Mouse (Mus musculus) ES-E14 (cell line): ENCODE data around the gene Klhl24. TPM values are rescaled to one million over a fixed set of nuclear protein-coding genes. Genes with fewer than 3 reads are reported as not detected.

ENCODE experiments used
- DNase-seq: peaks from one replicate; pipeline ENCODE4 v3.0.0-alpha.2; 2013; ENCODE audit warnings: low read depth, low spot score
- H3K27ac ChIP-seq: 2 replicates; pipeline ENCODE4 v1.5.1; 2012; ENCODE audit warnings: low read depth, mild to moderate bottlenecking, low read length, moderate library complexity, mixed read lengths; ENCODE audit not compliant: poor library complexity, insufficient read depth, severe bottlenecking
- H3K36me3 ChIP-seq: 2 replicates; pipeline ENCODE4 v1.6.1; 2012; ENCODE audit warnings: mild to moderate bottlenecking, low read length, moderate library complexity, mixed read lengths; ENCODE audit not compliant: control insufficient read depth, poor library complexity, insufficient read depth, severe bottlenecking
- H3K4me1 ChIP-seq, 2 experiments: fragments of 150-350 bp in 1 of 2; sonication (generic) in 1 of 2; 2 replicates each; pipeline ENCODE4 v1.6.1; 2012; ENCODE audit warnings: low read length in 2 of 2, mild to moderate bottlenecking in 1 of 2, mixed read lengths in 1 of 2; ENCODE audit not compliant: control insufficient read depth in 2 of 2, insufficient read depth in 2 of 2, poor library complexity in 1 of 2
- H3K4me3 ChIP-seq, 2 experiments: fragments of 150-350 bp in 1 of 2; sonication (generic) in 1 of 2; 2 replicates each; pipeline ENCODE4 v1.5.1; 2012; ENCODE audit warnings: low read length in 2 of 2, low read depth in 1 of 2, mild to moderate bottlenecking in 1 of 2, mixed read lengths in 1 of 2; ENCODE audit not compliant: insufficient read depth in 1 of 2, poor library complexity in 1 of 2, severe bottlenecking in 1 of 2
- H3K9ac ChIP-seq: 2 replicates; pipeline ENCODE4 v1.6.1; 2012; ENCODE audit warnings: low read depth, mild to moderate bottlenecking, low read length, mixed read lengths; ENCODE audit not compliant: poor library complexity, insufficient read depth, severe bottlenecking
- H3K9me3 ChIP-seq: fragments of 150-350 bp; sonication (generic); 2 replicates; pipeline ENCODE4 v1.6.1; 2012; ENCODE audit warnings: low read depth, mild to moderate bottlenecking, low read length; ENCODE audit not compliant: control insufficient read depth, insufficient read depth
- CHD2 ChIP-seq: IDR thresholded peaks from 2 replicates; pipeline ENCODE4 v1.6.1; 2014; ENCODE audit warnings: mild to moderate bottlenecking, low read depth, low read length, inconsistent platforms
- HCFC1 ChIP-seq: IDR thresholded peaks from 2 replicates; pipeline ENCODE4 v1.6.1; 2012; ENCODE audit warnings: low read length, inconsistent platforms, borderline replicate concordance; ENCODE audit not compliant: insufficient read depth
- MAFK ChIP-seq: IDR thresholded peaks from 2 replicates; pipeline ENCODE4 v1.6.1; 2014; ENCODE audit warnings: mild to moderate bottlenecking, low read depth, low read length, inconsistent platforms; ENCODE audit not compliant: insufficient read depth
- ZC3H11A ChIP-seq: IDR thresholded peaks from 2 replicates; pipeline ENCODE4 v1.6.1; 2012; ENCODE audit warnings: low read depth, mild to moderate bottlenecking, inconsistent platforms, low read length, borderline replicate concordance
- ZNF384 ChIP-seq: IDR thresholded peaks from 2 replicates; pipeline ENCODE4 v1.6.1; 2012; ENCODE audit warnings: low read depth, low read length, inconsistent platforms
- in situ Hi-C, 2 experiments: fragments of 600-800 bp; cut with MboI; formaldehyde crosslinking; loops; one replicate each; pipeline ENCODE4 v1.15.1; 2025; ENCODE audit warnings: low sequenced_read_pairs in 2 of 2, inconsistent platforms in 1 of 2; ENCODE audit not compliant: unreplicated experiment in 2 of 2
- total RNA-seq: library from RNA; depleted of rRNA; stranded (reverse); fragments of 300-350 nt; gene quantifications from 2 replicates; pipeline ENCODE4 v1.2.3, GENCODE M21; 2012; rRNA removed

Gene Klhl24
- total RNA-seq, 1 experiment, result 21.9 TPM

GRCm38 (mm10) chr16:20169471-20170106 is 72.2 kb downstream of the Klhl24 start:
- in situ Hi-C loops, result no loop called here
- Histone ChIP-seq H3K4me3 (no peak overlapping the region), H3K4me1 (peaks cover 0 to 3% of the 10 kb centered on the region in 2 experiments; a peak in 1 of 4 replicates), H3K27ac (no peak overlapping the region), H3K9me3 (no peaks in the 10 kb centered on the region), H3K9ac (no peak overlapping the region), H3K36me3 (peaks cover 15% of the 10 kb centered on the region)
- DNase-seq, result no peak
- TF ChIP-seq CHD2, result no peak
- no peak for TF ChIP-seq HCFC1
- no peak for TF ChIP-seq ZNF384
- no peak for TF ChIP-seq ZC3H11A
- TF ChIP-seq MAFK, result no peak

Other genes with a start within 250 kb of the Klhl24 start
- gene Klhl6, start 114.5 kb upstream of the Klhl24 start, total RNA-seq, result 0.32 and 1.6 TPM in 2 replicates
- gene Yeats2, start 43.5 kb downstream of the Klhl24 start, total RNA-seq, result 52.1 and 63.7 TPM in 2 replicates
- gene Map6d1, start 143.8 kb downstream of the Klhl24 start, total RNA-seq, result 0.58 and 0.62 TPM in 2 replicates
- 118 and 120 TPM in 2 replicates for gene Parl, start 204.8 kb downstream of the Klhl24 start, total RNA-seq
- gene Cyp2ab1, start 227.9 kb downstream of the Klhl24 start, total RNA-seq, result 0.36 and 0.79 TPM in 2 replicates